Mouse (Mus musculus): ENCODE measurements around the gene Arl8b. TPM values are rescaled to one million over a fixed set of nuclear protein-coding genes. Genes with fewer than 3 reads are reported as not detected.

Gene Arl8b
- total and polyA plus RNA-seq, 2 experiments from 2014 or later, result 59.6 to 104 TPM

GRCm38 (mm10) chr6:108826070-108826469, 43.2 kb downstream of the Arl8b start:
- no peak overlapping the region for H3K9ac ChIP-seq (replicated peaks; ENCODE audit: low read length)
- TF ChIP-seq CTCF (IDR thresholded peaks at IDR 0.05; ENCODE audit: low read depth), result no peak
- DNase-seq (ENCODE audit: low spot score), result no peak

GRCm38 (mm10) chr6:108827336-108827920, 44.5 kb downstream of the Arl8b start:
- ATAC-seq (no peak), DNase-seq (ENCODE audit: low spot score) (no peak)
- Histone ChIP-seq H3K9ac (replicated peaks; ENCODE audit: low read length) (no peak overlapping the region), H3K4me2 (ENCODE audit: low read depth, low read length) (peak overlapping the region; percentile 80), H3K4me1 (ENCODE audit: insufficient read depth, low read length) (peaks cover 11% of the 10 kb centered on the region), H3K27me3 (ENCODE audit: insufficient read depth, low read length) (no peaks in the 10 kb centered on the region), H3K27ac (no peak overlapping the region), H3K36me3 (ENCODE audit: insufficient read depth, low read length) (peaks cover 5% of the 10 kb centered on the region; the same call in 1 of the 2 replicates), H3K9me3 (ENCODE audit: low read length) (no peaks in the 10 kb centered on the region), H3K4me3 (ENCODE audit: low read length) (peak overlapping the region; percentile 94; the same call in 1 of the 2 replicates)
- TF ChIP-seq CTCF (IDR thresholded peaks at IDR 0.05; ENCODE audit: low read depth), result no peak
- 29% methylated on average over 5 of the region's 5 CpGs for WGBS

More at GRCm38 (mm10) chr6:108826070-108826469, 43.2 kb downstream of the Arl8b start:
- no peaks in the 10 kb centered on the region for H3K27me3 ChIP-seq (ENCODE audit: insufficient read depth, low read length)
- WGBS, result 84% methylated on average over 3 of the region's 3 CpGs
- no peak overlapping the region for H3K4me3 ChIP-seq (ENCODE audit: low read length)
- peaks cover 11% of the 10 kb centered on the region for H3K4me1 ChIP-seq (ENCODE audit: insufficient read depth, low read length)
- ATAC-seq, result no peak
- no peak overlapping the region for H3K27ac ChIP-seq
- H3K36me3 ChIP-seq (ENCODE audit: insufficient read depth, low read length), result peaks cover 19% of the 10 kb centered on the region; the same call in 1 of the 2 replicates
- no peak overlapping the region for H3K4me2 ChIP-seq (ENCODE audit: low read depth, low read length)
- no peaks in the 10 kb centered on the region for H3K9me3 ChIP-seq (ENCODE audit: low read length)

DNA sequence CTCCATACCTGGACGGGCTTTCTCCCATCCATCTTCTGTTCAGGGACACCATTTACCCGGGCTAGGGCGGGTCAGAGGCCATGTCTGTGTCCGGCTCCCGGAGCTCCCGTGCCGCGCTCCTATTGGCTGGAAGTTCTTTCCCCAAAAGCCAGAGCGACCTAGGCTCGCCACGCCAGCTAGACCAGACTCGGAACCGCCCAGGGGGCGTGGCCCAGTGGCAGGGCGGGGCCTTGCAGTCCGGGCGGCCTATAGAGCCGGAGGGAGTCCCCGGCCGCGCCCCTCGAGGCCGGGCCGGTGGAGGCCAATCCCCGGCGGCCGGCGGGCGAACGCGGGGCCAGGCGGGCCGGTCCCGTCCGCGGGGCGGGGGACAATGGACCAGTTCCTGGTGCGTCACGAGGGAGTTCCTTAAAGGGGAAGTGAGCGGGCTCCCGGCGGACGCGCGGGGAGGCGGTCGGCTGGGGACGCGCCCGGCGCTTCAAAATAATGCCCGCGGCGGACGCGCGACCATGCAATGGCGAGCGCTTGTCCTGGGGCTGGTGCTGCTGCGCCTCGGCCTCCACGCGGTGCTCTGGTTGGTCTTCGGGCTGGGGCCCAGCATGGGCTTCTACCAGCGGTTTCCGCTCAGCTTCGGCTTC, 45.5 kb downstream of the Arl8b start, which contains the start of gene Edem1:
Gene Edem1 (plus strand): TSS at position 408 of the 635 bp plus-strand sequence.
- Histone ChIP-seq H3K9ac (replicated peaks; ENCODE audit: low read length) (peak within 1 kb of the TSS; percentile 91), H3K4me3 (ENCODE audit: low read length) (peak within 1 kb of the TSS; percentile 94), H3K4me2 (ENCODE audit: low read depth, low read length) (peak within 1 kb of the TSS; percentile 80), H3K27me3 (ENCODE audit: insufficient read depth, low read length) (no peaks in the 10 kb centered on the region), H3K9me3 (ENCODE audit: low read length) (no peaks in the 10 kb centered on the region), H3K4me1 (ENCODE audit: insufficient read depth, low read length) (peaks cover 11% of the 10 kb centered on the region), H3K36me3 (ENCODE audit: insufficient read depth, low read length) (peaks cover 3% of the 10 kb centered on the region; the same call in 1 of the 2 replicates), H3K27ac (peak within 1 kb of the TSS; percentile 74)
- ATAC-seq (peak; percentile 96), DNase-seq (ENCODE audit: low spot score) (peak; percentile 96)
- TF ChIP-seq CTCF (IDR thresholded peaks at IDR 0.05; ENCODE audit: low read depth), result no peak
- WGBS, result under 1% methylated on average over 66 of the region's 67 CpGs

DNA sequence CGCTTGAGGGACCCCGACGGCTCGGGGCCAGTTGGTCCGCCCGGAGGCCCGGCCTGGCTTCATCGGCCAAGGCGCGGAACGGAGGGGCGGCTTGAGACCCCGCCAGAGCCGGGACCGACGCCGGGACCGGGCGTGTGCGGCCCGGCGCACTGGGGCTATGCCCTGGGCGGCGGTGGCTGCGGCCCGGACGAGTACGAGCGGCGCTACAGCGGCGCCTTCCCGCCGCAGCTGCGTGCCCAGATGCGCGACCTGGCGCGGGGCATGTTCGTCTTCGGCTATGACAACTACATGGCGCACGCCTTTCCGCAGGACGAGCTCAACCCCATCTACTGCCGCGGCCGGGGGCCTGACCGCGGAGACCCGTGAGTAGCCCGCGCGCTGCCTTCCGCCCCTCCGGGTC, 46.0 kb downstream of the Arl8b start:
- H3K9me3 ChIP-seq (ENCODE audit: low read length), result no peaks in the 10 kb centered on the region
- WGBS, result under 1% methylated on average over 51 of the region's 56 CpGs

DNA sequence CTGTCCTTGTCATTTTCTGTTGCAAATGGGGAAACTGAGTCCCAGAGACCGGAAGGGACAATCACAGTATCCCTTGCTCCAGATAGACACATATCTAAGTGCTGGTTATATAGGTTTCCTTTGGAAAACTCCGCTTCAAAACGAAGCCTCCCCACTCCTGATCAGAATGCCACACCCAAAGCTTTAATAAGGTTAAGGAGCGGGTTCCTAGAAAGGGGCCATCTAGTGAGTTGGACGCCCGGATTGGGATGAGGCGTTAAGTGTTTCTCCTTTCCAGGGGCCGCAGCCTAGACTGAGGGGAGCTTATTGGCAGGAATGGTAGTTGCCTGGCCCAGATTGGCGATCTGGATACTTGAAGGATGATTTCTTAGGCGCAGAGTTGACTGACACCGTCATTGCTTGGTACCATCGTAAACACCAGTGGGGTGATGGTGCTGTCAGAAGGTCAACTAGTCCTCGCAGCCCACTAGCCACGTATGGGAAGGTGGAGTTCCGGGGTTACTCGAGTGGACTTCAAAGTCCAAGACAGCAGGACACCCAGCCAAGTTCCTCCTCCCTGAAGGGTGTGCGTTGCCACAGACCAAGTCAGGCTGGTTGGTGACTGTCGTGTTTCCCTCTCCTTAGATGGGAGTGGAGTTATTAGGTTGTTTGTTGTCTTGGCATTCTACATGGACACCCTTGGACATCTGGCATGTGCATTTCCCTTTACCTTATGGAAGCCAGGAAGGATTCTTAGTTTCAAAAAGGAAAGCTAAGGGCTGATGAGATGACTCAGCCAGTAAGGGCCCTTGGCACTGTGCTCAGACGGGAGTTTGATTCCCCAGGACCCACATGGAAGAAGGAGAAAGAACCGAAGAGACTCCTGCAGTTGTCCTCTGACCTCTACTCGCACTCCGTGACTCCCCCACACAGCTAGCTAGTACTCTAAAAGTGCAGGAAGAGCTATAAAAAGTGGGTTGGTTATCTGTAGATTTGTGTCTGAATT, 46.8 kb downstream of the Arl8b start:
- H3K27me3 ChIP-seq (ENCODE audit: insufficient read depth, low read length), result no peaks in the 10 kb centered on the region
- TF ChIP-seq CTCF (IDR thresholded peaks at IDR 0.05; ENCODE audit: low read depth), result no peak
- H3K27ac ChIP-seq, result no peak overlapping the region
- ATAC-seq (no peak), DNase-seq (ENCODE audit: low spot score) (no peak)
- H3K4me1 ChIP-seq (ENCODE audit: insufficient read depth, low read length), result peaks cover 11% of the 10 kb centered on the region
- peak overlapping the region; percentile 94 for H3K4me3 ChIP-seq (ENCODE audit: low read length)
- peak overlapping the region; percentile 80 for H3K4me2 ChIP-seq (ENCODE audit: low read depth, low read length)
- H3K9ac ChIP-seq (replicated peaks; ENCODE audit: low read length), result peak overlapping the region; percentile 91
- H3K9me3 ChIP-seq (ENCODE audit: low read length), result no peaks in the 10 kb centered on the region
- WGBS, result 19% methylated on average over 22 of the region's 22 CpGs
- H3K36me3 ChIP-seq (ENCODE audit: insufficient read depth, low read length), result no peaks in the 10 kb centered on the region

More for the DNA sequence above, 46.0 kb downstream of the Arl8b start:
- Histone ChIP-seq H3K4me3 (ENCODE audit: low read length) (peak overlapping the region; percentile 94), H3K36me3 (ENCODE audit: insufficient read depth, low read length) (no peaks in the 10 kb centered on the region; the same call in 1 of the 2 replicates), H3K4me1 (ENCODE audit: insufficient read depth, low read length) (peaks cover 11% of the 10 kb centered on the region), H3K27me3 (ENCODE audit: insufficient read depth, low read length) (no peaks in the 10 kb centered on the region), H3K27ac (peak overlapping the region; percentile 74), H3K4me2 (ENCODE audit: low read depth, low read length) (peak overlapping the region; percentile 80), H3K9ac (replicated peaks; ENCODE audit: low read length) (peak overlapping the region; percentile 91)
- TF ChIP-seq CTCF (IDR thresholded peaks at IDR 0.05; ENCODE audit: low read depth), result no peak
- peak; percentile 57 for ATAC-seq
- peak; percentile 57 for DNase-seq (ENCODE audit: low spot score)

DNA sequence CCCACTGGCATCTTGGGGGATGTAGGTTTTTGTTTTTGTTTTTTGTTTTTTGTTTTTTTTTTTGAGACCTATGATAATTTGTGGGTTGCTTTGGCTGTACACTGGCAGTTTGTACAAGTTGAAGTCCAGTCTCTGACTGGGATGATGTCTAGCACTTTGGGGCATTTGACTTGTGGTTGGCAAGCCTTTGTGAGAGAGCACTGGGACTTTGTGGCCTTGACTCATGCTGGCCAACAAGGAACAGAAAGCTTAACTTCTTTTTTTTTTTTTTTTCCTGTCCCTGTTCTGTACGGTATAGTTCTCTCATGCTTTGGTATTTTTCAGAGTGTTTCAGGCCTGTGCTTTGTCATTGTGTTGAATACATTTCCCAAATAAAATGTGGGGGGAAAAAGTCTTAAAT, 49.3 kb downstream of the Arl8b start:
- ATAC-seq, result no peak

More for the DNA sequence above, 49.3 kb downstream of the Arl8b start:
- Histone ChIP-seq H3K4me3 (ENCODE audit: low read length) (no peak overlapping the region), H3K9ac (replicated peaks; ENCODE audit: low read length) (no peak overlapping the region), H3K9me3 (ENCODE audit: low read length) (no peaks in the 10 kb centered on the region), H3K36me3 (ENCODE audit: insufficient read depth, low read length) (0 out of 2 replicates have a peak, but pooled peaks cover 1% of the 10 kb centered on the region), H3K27me3 (ENCODE audit: insufficient read depth, low read length) (no peaks in the 10 kb centered on the region), H3K4me2 (ENCODE audit: low read depth, low read length) (no peak overlapping the region), H3K27ac (no peak overlapping the region), H3K4me1 (ENCODE audit: insufficient read depth, low read length) (peaks cover 11% of the 10 kb centered on the region)
- DNase-seq (ENCODE audit: low spot score), result no peak
- TF ChIP-seq CTCF (IDR thresholded peaks at IDR 0.05; ENCODE audit: low read depth), result no peak
- WGBS, result 90% methylated on average over 1 of the region's 1 CpGs
